Mouse (Mus musculus): Measurements from ENCODE around the gene Cspg5.

DNA sequence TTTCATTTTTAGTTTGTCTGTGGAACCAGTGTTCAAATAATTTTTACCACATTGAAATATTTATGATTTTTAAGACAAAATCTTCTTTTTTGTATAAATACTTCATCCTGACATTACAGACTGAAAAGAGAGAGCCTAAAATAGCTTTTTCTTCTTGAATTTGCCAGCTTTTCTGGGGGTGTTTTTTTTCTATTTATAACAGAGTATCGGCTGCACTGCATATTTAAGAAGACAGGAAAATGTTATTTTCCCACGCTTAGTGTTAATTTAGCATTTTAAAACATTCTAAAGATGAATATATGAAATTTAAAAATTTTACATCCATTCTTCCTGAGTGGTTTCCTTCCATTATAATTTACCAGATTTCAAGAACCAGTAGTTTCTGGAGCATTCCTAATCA is 37.1 kb upstream of the Cspg5 start:
- TF ChIP-seq POLR2A (IDR thresholded peaks at IDR 0.05; ENCODE audit: borderline replicate concordance, extremely low read depth, insufficient read depth, insufficient read length, poor library complexity, severe bottlenecking) (no peak), CTCF (IDR thresholded peaks at IDR 0.05; ENCODE audit: borderline replicate concordance, extremely low read depth, insufficient read depth, insufficient read length) (no peak)

All from brain, embryonic 14.5 days (tissue).